Mouse (Mus musculus) CH12.LX (cell line): ENCODE data around the gene Fam71e1. TPM values are rescaled to one million over a fixed set of nuclear protein-coding genes. Genes with fewer than 3 reads are reported as not detected.

ENCODE experiments used
- DNase-seq: peaks from one replicate; pipeline ENCODE4 v3.0.0-alpha.2; 2013; ENCODE audit errors: extremely low read depth
- H3K27ac ChIP-seq: 2 replicates; pipeline ENCODE4 v1.5.1; 2012; ENCODE audit warnings: low read depth, mild to moderate bottlenecking, control low read depth, moderate library complexity; ENCODE audit not compliant: insufficient read depth
- H3K27me3 ChIP-seq: replicated peaks from 2 replicates; pipeline ENCODE3; 2012; ENCODE audit warnings: inconsistent platforms
- H3K36me3 ChIP-seq, 2 experiments: replicated peaks in 1 of 2; 2 replicates each; pipeline versions ENCODE3 to v1.6.1; 2012; ENCODE audit warnings: inconsistent platforms in 1 of 2, low read length in 1 of 2, mild to moderate bottlenecking in 1 of 2, mixed read lengths in 1 of 2, moderate library complexity in 1 of 2; ENCODE audit not compliant: control insufficient read depth in 1 of 2, insufficient read depth in 1 of 2
- H3K4me1 ChIP-seq, 2 experiments: 2 replicates each; pipeline ENCODE4 v1.6.1; 2012; ENCODE audit warnings: inconsistent platforms in 1 of 2, moderate library complexity in 1 of 2; ENCODE audit not compliant: insufficient read depth in 2 of 2, control insufficient read depth in 1 of 2
- H3K4me2 ChIP-seq: 2 replicates; pipeline ENCODE4 v1.6.1; 2012; ENCODE audit warnings: low read depth, mild to moderate bottlenecking, control low read depth; ENCODE audit not compliant: poor library complexity, insufficient read depth, severe bottlenecking
- H3K4me3 ChIP-seq, 3 experiments: fragments of 150-350 bp in 1 of 3; sonication (generic) in 1 of 3; replicated peaks in 1 of 3; 2 replicates each; pipeline versions ENCODE3 to v1.5.1; 2011 to 2012; ENCODE audit warnings: low read depth in 2 of 3, low read length in 2 of 3, mild to moderate bottlenecking in 2 of 3, moderate library complexity in 2 of 3, control low read depth in 1 of 3, improper control_type of control experiment in 1 of 3, inconsistent platforms in 1 of 3, mixed read lengths in 1 of 3; ENCODE audit not compliant: poor library complexity in 1 of 3
- H3K79me2 ChIP-seq: replicated peaks from 2 replicates; pipeline ENCODE4 v1.6.1; 2012; ENCODE audit warnings: mild to moderate bottlenecking, moderate library complexity; ENCODE audit not compliant: control insufficient read depth, poor library complexity, insufficient read depth, severe bottlenecking; ENCODE audit errors: extremely low read depth
- H3K9ac ChIP-seq: 2 replicates; pipeline ENCODE4 v1.6.1; 2012; ENCODE audit warnings: low read depth, mild to moderate bottlenecking, control low read depth, moderate library complexity; ENCODE audit not compliant: insufficient read depth
- H3K9me3 ChIP-seq: replicated peaks from 2 replicates; pipeline ENCODE3; 2012; ENCODE audit warnings: low read length, inconsistent platforms, mixed read lengths
- CHD2 ChIP-seq: IDR thresholded peaks from 2 replicates; pipeline ENCODE4 v1.6.1; 2011; ENCODE audit warnings: low read length, improper control_type of control experiment
- CTCF ChIP-seq, 2 experiments: IDR thresholded peaks in 1 of 2; conservative IDR thresholded peaks in 1 of 2; 2 replicates each; pipeline ENCODE4 v1.5.1; 2011 to 2012; ENCODE audit warnings: low read depth in 2 of 2, low read length in 2 of 2, improper control_type of control experiment in 1 of 2, inconsistent platforms in 1 of 2, mild to moderate bottlenecking in 1 of 2, moderate library complexity in 1 of 2
- EP300 ChIP-seq: IDR thresholded peaks from 2 replicates; pipeline ENCODE4 v1.6.1; 2011; ENCODE audit warnings: low read length, improper control_type of control experiment
- ETS1 ChIP-seq: conservative IDR thresholded peaks from 2 replicates; pipeline ENCODE4 v1.6.1; 2012; ENCODE audit warnings: low read depth, mild to moderate bottlenecking, inconsistent platforms, low read length, improper control_type of control experiment, moderate library complexity
- GABPA ChIP-seq: IDR thresholded peaks from 2 replicates; pipeline ENCODE4 v1.6.1; 2012; ENCODE audit warnings: low read depth, low read length, improper control_type of control experiment, inconsistent platforms; ENCODE audit not compliant: insufficient replicate concordance
- MAFK ChIP-seq: IDR thresholded peaks from 2 replicates; pipeline ENCODE4 v1.6.1; 2011; ENCODE audit warnings: low read length, improper control_type of control experiment; ENCODE audit not compliant: insufficient replicate concordance
- MAZ ChIP-seq: IDR thresholded peaks from 2 replicates; pipeline ENCODE4 v1.6.1; 2012; ENCODE audit warnings: low read depth, mild to moderate bottlenecking, inconsistent platforms, low read length, improper control_type of control experiment, moderate library complexity
- MYC ChIP-seq: IDR thresholded peaks from 2 replicates; pipeline ENCODE4 v1.6.1; 2011; ENCODE audit warnings: low read depth, mild to moderate bottlenecking, improper control_type of control experiment, low read length
- PAX5 ChIP-seq: IDR thresholded peaks from 2 replicates; pipeline ENCODE4 v1.6.1; 2012; ENCODE audit warnings: low read length, inconsistent platforms, mixed read lengths
- POLR2A ChIP-seq: IDR thresholded peaks from 2 replicates; pipeline ENCODE4 v1.6.1; 2011; ENCODE audit warnings: low read depth, mild to moderate bottlenecking, improper control_type of control experiment, low read length
- POLR2AphosphoS2 ChIP-seq: IDR thresholded peaks from 2 replicates; pipeline ENCODE4 v1.6.1; 2011; ENCODE audit warnings: low read depth, low read length, improper control_type of control experiment
- SIN3A ChIP-seq: IDR thresholded peaks from 2 replicates; pipeline ENCODE4 v1.6.1; 2012; ENCODE audit warnings: low read length, improper control_type of control experiment, inconsistent platforms
- SMC3 ChIP-seq: IDR thresholded peaks from 2 replicates; pipeline ENCODE4 v1.6.1; 2011; ENCODE audit warnings: low read depth, low read length, improper control_type of control experiment
- TBP ChIP-seq: conservative IDR thresholded peaks from 2 replicates; pipeline ENCODE4 v1.6.1; 2011; ENCODE audit warnings: low read depth, low read length, improper control_type of control experiment
- TCF12 ChIP-seq: IDR thresholded peaks from 2 replicates; pipeline ENCODE4 v1.6.1; 2014; ENCODE audit warnings: low read depth, mild to moderate bottlenecking, inconsistent platforms, low read length, improper control_type of control experiment
- UBTF ChIP-seq: IDR thresholded peaks from 2 replicates; pipeline ENCODE4 v1.6.1; 2012; ENCODE audit warnings: low read depth, mild to moderate bottlenecking, inconsistent platforms, low read length, improper control_type of control experiment, moderate library complexity
- USF1 ChIP-seq: IDR thresholded peaks from 2 replicates; pipeline ENCODE4 v1.6.1; 2014; ENCODE audit warnings: low read depth, mild to moderate bottlenecking, inconsistent platforms, low read length, improper control_type of control experiment
- USF2 ChIP-seq: conservative IDR thresholded peaks from 2 replicates; pipeline ENCODE4 v1.6.1; 2011; ENCODE audit warnings: low read depth, low read length, improper control_type of control experiment
- ZC3H11A ChIP-seq: IDR thresholded peaks from 2 replicates; pipeline ENCODE4 v1.6.1; 2012; ENCODE audit warnings: low read depth, mild to moderate bottlenecking, inconsistent platforms, low read length, improper control_type of control experiment
- ZKSCAN1 ChIP-seq: IDR thresholded peaks from 2 replicates; pipeline ENCODE4 v1.6.1; 2012; ENCODE audit warnings: low read depth, inconsistent platforms, low read length, improper control_type of control experiment, borderline replicate concordance
- ZMIZ1 ChIP-seq: IDR thresholded peaks from 2 replicates; pipeline ENCODE4 v1.6.1; 2012; ENCODE audit warnings: low read depth, mild to moderate bottlenecking, inconsistent platforms, low read length, improper control_type of control experiment
- ZNF384 ChIP-seq: IDR thresholded peaks from 2 replicates; pipeline ENCODE4 v1.6.1; 2012; ENCODE audit warnings: low read depth, low read length, improper control_type of control experiment, inconsistent platforms
- dilution Hi-C: fragments of 300-500 bp; cut with MboI; formaldehyde crosslinking; loops from 2 replicates; pipeline ENCODE4 v1.14.3; 2020; ENCODE audit warnings: low sequenced_read_pairs; ENCODE audit not compliant: extremely low pct_unique_long_range_greater_than_20kb, extremely low pct_ligation_motif_present
- in situ Hi-C: fragments of 300-500 bp; cut with MboI; formaldehyde crosslinking; loops from 3 replicates; pipeline ENCODE4 v1.14.3; 2019; ENCODE audit warnings: low sequenced_read_pairs, low pct_ligation_motif_present, low pct_unique_long_range_greater_than_20kb, mixed read lengths
- polyA plus RNA-seq: library from polyadenylated mRNA; unstranded; fragments of >175 nt; gene quantifications from 2 replicates; pipeline ENCODE4 v1.2.1, GENCODE M21; 2012; ENCODE audit warnings: low read depth; ENCODE audit not compliant: insufficient read length
- total RNA-seq, 2 experiments: library from RNA; depleted of rRNA; stranded (reverse); fragments of 300-350 nt in 1 of 2; fragments of >200 nt in 1 of 2; gene quantifications; 2 replicates each; pipeline ENCODE4 v1.2.3; 2012 to 2014

Fam71e1 gene
- total and polyA plus RNA-seq, 3 experiments = 0.39 to 1.2 TPM; not detected in 1

DNA sequence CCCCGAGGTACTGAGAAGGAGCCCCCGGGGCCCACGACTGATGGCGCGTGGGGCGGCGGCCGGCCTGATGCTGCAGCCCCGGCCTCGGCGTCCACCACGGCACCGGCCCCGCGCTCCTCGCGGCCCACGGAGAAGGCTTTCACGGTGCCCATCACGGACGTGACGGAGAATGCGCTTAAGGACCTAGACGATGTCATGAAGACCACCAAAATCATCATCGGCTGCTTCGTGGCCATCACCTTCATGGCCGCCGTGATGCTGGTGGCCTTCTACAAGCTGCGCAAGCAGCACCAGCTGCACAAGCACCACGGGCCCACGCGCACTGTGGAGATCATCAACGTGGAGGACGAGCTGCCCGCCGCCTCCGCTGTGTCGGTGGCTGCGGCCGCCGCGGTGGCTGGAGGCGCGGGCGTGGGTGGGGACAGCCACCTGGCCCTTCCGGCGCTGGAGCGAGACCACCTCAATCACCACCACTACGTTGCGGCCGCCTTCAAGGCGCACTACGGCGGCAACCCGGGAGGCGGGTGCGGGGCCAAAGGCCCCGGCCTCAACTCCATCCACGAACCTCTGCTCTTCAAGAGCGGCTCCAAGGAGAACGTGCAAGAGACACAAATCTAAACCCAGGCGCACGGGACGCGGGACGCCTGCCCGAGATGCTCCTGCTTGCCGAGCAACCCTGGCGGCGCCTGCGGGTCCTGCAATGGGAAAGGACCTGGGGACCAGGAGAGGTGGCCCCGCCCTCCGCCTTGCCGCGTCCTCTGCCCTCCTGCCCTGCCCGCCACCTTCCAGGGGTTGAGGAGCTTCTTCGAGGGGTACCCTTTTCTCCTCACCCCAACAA, 33.9 kb upstream of the Fam71e1 start:
- Histone ChIP-seq H3K9me3 (peaks cover 17% of the 10 kb centered on the region), H3K4me1 (peaks cover 4 to 7% of the 10 kb centered on the region in 2 experiments; a peak in 3 of 4 replicates), H3K27me3 (peaks cover 83% of the 10 kb centered on the region), H3K9ac (no peak overlapping the region), H3K36me3 (no peaks in the 10 kb centered on the region), H3K79me2 (no peaks in the 10 kb centered on the region), H3K4me3 (no peak overlapping the region), H3K4me2 (no peak overlapping the region), H3K27ac (no peak overlapping the region)
- TF ChIP-seq UBTF (no peak), CTCF (conservative IDR thresholded peaks at IDR 0.05 in 1 of 2, IDR thresholded peaks at IDR 0.05 in 1 of 2; ENCODE audit: low read depth in 2 of 2, low read length in 2 of 2) (no peak), ETS1 (no peak), EP300 (no peak), SMC3 (no peak), POLR2AphosphoS2 (no peak), ZC3H11A (no peak), USF2 (no peak), MAFK (no peak), ZKSCAN1 (no peak), TCF12 (no peak), POLR2A (no peak), MAZ (no peak), ZMIZ1 (no peak), PAX5 (no peak), MYC (no peak), CHD2 (no peak), ZNF384 (no peak), TBP (no peak), GABPA (no peak)
- in situ Hi-C loops = no loop called here
- dilution Hi-C loops = no loop called here
- peak; percentile 24 for DNase-seq

DNA sequence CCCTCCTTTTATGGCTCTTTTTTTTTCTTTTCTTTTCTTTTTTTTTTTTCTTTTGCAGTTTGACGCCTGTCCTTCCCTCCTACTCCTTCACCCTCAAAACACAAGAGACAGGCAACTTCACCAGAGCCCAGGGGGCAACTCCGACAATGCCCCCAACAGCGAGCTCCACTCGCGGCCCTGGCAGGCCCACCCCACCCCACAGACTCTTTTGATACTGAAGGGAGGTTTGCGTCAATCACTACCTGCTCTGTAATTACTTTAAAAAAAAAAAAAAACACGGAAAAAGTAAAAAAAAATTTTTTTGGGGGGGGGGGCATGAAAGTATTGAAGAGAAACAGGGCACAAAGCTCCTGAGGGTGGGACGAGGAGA, 33.3 kb upstream of the Fam71e1 start:
- no peak overlapping the region for H3K27ac ChIP-seq
- DNase-seq = no peak
- in situ Hi-C loops = no loop called here
- dilution Hi-C loops = no loop called here
- no peaks in the 10 kb centered on the region for H3K79me2 ChIP-seq
- no peak overlapping the region for H3K4me3 ChIP-seq
- H3K4me2 ChIP-seq = no peak overlapping the region
- TF ChIP-seq USF1 (no peak), MYC (no peak), SIN3A (no peak), EP300 (no peak)
- H3K4me1 ChIP-seq = peaks cover 4 to 8% of the 10 kb centered on the region in 2 experiments; a peak in 3 of 4 replicates
- H3K36me3 ChIP-seq = no peaks in the 10 kb centered on the region
- peaks cover 17% of the 10 kb centered on the region for H3K9me3 ChIP-seq
- no peak overlapping the region for H3K9ac ChIP-seq
- peaks cover 79% of the 10 kb centered on the region for H3K27me3 ChIP-seq
